Mouse (Mus musculus) spleen, adult 2 months (tissue): ENCODE data around the gene Polr2m.

Experiments used
- CTCF ChIP-seq: fragments of 200-500 bp; IDR thresholded peaks from 2 replicates; pipeline ENCODE4 v1.5.1; 2011; ENCODE audit warnings: mild to moderate bottlenecking, inconsistent platforms; ENCODE audit not compliant: insufficient read depth, insufficient read length, insufficient replicate concordance; ENCODE audit errors: extremely low read depth
- POLR2A ChIP-seq: fragments of 200-500 bp; IDR thresholded peaks from 2 replicates; pipeline ENCODE4 v1.6.1; 2011; ENCODE audit warnings: low read depth, low read length, inconsistent platforms

GRCm38 (mm10) chr9:71535036-71535435, 49.3 kb upstream of the Polr2m start:
- TF ChIP-seq CTCF = no peak
- TF ChIP-seq POLR2A = no peak
